Comparison of ENCODE assay signal across 24 mouse cellular contexts in genomic region chr16:16250470-16250869, GRCm38 (mm10). TPM values are rescaled to one million over a fixed set of nuclear protein-coding genes. Genes with fewer than 3 reads are reported as not detected.
A peak's percentile ranks its signal among the peaks of the same experiment; 100 is the strongest.
DNase-seq lines count a peak whose midpoint lies in the region; ATAC-seq lines count a peak whose summit lies in the region.
"Had no signal": no experiment of that assay in that cellular context is flagged by ENCODE, and none has a peak within 500 bp of the region (broad histone marks: within the 10 kb centered on the region; RNA-seq: fewer than 3 reads in every experiment).

No protein-coding gene starts in this region.

- peak; percentile 0 for DNase-seq in embryo, embryonic 10 days (ENCODE audit: low spot score)
- no peak for DNase-seq in embryo, embryonic 9.5 days (ENCODE audit: extremely low spot score)
- DNase-seq in heart, adult 8-10 months (ENCODE audit: low spot score), result no peak
- peak; percentile 9 for DNase-seq in c-Kit-positive CD71-positive TER-119-positive erythroid progenitor cells, embryonic 14.5 days (ENCODE audit: low spot score)
- no peak for DNase-seq in left cerebral cortex, adult 11 months (ENCODE audit: low spot score)
- no peak for DNase-seq in adrenal gland, adult 8-10 months
- DNase-seq: cerebellum, adult 8-10 months; gastrocnemius, postnatal 36 days; kidney, adult 8-10 months; kidney, postnatal 14 days; layer of hippocampus, postnatal 36 days; midbrain, embryonic 14.5 days had no signal

- H3K4me1 ChIP-seq in heart, embryonic 15.5 days (replicated peaks), result peaks cover 19% of the 10 kb centered on the region
- H3K4me1 ChIP-seq: embryonic facial prominence, embryonic 13.5 days; hindbrain, embryonic 13.5 days; limb, embryonic 15.5 days had no signal

- peaks cover 15% of the 10 kb centered on the region for H3K36me3 ChIP-seq in heart, embryonic 15.5 days
- H3K36me3 ChIP-seq: embryonic facial prominence, embryonic 13.5 days; hindbrain, embryonic 13.5 days; limb, embryonic 15.5 days had no signal

- H3K9me3 ChIP-seq in heart, embryonic 15.5 days (replicated peaks), result no peaks in the 10 kb centered on the region
- H3K9me3 ChIP-seq: embryonic facial prominence, embryonic 13.5 days; hindbrain, embryonic 13.5 days; limb, embryonic 15.5 days had no signal

- peak overlapping the region; percentile 0; the same call in 1 of the 2 replicates for H3K27ac ChIP-seq in heart, embryonic 15.5 days
- H3K27ac ChIP-seq: embryonic facial prominence, embryonic 13.5 days; hindbrain, embryonic 13.5 days; layer of hippocampus, adult 2 months; limb, embryonic 15.5 days had no signal

- H3K9ac ChIP-seq in heart, embryonic 15.5 days, result no peak overlapping the region
- H3K9ac ChIP-seq: embryonic facial prominence, embryonic 13.5 days; hindbrain, embryonic 13.5 days; limb, embryonic 15.5 days had no signal

- ATAC-seq in heart, embryonic 15.5 days (replicated peaks; ENCODE audit: insufficient number of reproducible peaks, insufficient read depth, low FRiP score, low read depth), result no peak
- ATAC-seq in megakaryocyte progenitor cell, adult 5-6 weeks (replicated peaks; ENCODE audit: poor library complexity), result peak; percentile 72
- ATAC-seq: CD4-positive, CD25-positive, alpha-beta regulatory T cell, adult 4 months; forebrain, embryonic 16.5 days; inflammation-experienced regulatory T-cells, adult 6 months; lung, postnatal 0 days had no signal

- no peaks in the 10 kb centered on the region for H3K27me3 ChIP-seq in heart, embryonic 15.5 days
- H3K27me3 ChIP-seq: embryonic facial prominence, embryonic 13.5 days; hindbrain, embryonic 13.5 days; limb, embryonic 15.5 days had no signal

- WGBS in heart, embryonic 15.5 days, result 39% methylated on average over 2 of the region's 2 CpGs

- H3K4me3 ChIP-seq in heart, embryonic 15.5 days, result no peak overlapping the region
- H3K4me3 ChIP-seq: embryonic facial prominence, embryonic 13.5 days; hindbrain, embryonic 13.5 days; layer of hippocampus, adult 2 months; limb, embryonic 15.5 days; myocyte had no signal

- no peak overlapping the region for H3K4me2 ChIP-seq in heart, embryonic 15.5 days
- H3K4me2 ChIP-seq: embryonic facial prominence, embryonic 13.5 days; hindbrain, embryonic 13.5 days; limb, embryonic 15.5 days had no signal

RNA-seq across cellular contexts. Expression of gene Pkp2, which starts 37.4 kb away (rescaled TPM):
- polyA plus RNA-seq in heart, embryonic 15.5 days (2015; fragmentation: Nextera tagmentation; extraction: Ambion mirVana), result 107 and 114 TPM in 2 replicates
- 100 to 1,000 TPM; 140 to 155 (median 148) TPM for total RNA-seq in heart, adult 8-10 months (2022)
- 0.07 and 0.12 TPM in 2 replicates for total RNA-seq in megakaryocyte progenitor cell, adult 5-6 weeks (2015)
- total RNA-seq in megakaryocyte progenitor cell, adult 5-6 weeks (2017), result 0.12 TPM in 1 of 2 replicates, not detected in the other
- total RNA-seq in adrenal gland, adult 8-10 months (2022), result 10 to 100 TPM in 1 of 4 experiments, 1 to 10 TPM in 3; 3.5 to 11.2 (median 4.7) TPM
- total RNA-seq: megakaryocyte, adult 5-6 weeks had no signal
- polyA plus RNA-seq: inflammation-experienced regulatory T-cells, adult 6 months had no signal

RNA-seq across cellular contexts. Expression of gene Yars2, which starts 52.3 kb away (rescaled TPM):
- polyA plus RNA-seq in heart, embryonic 15.5 days (2015; fragmentation: Nextera tagmentation; extraction: Ambion mirVana), result 38.4 and 41.1 TPM in 2 replicates
- total RNA-seq in heart, adult 8-10 months (2022), result 10 to 100 TPM; 40.2 to 43.6 (median 42.0) TPM
- total RNA-seq in megakaryocyte progenitor cell, adult 5-6 weeks (2015), result 68.3 and 73.9 TPM in 2 replicates
- total RNA-seq in megakaryocyte progenitor cell, adult 5-6 weeks (2017), result 28.6 and 44.7 TPM in 2 replicates
- total RNA-seq in adrenal gland, adult 8-10 months (2022), result 10 to 100 TPM; 30.4 to 38.0 (median 34.3) TPM

Comparison
In these comparisons a context has a peak if more than half of its experiments do, and no peak if none do; other contexts are left out.
1. DNase-seq: peak in embryo, embryonic 10 days (single experiment) and c-Kit-positive CD71-positive TER-119-positive erythroid progenitor cells, embryonic 14.5 days (single experiment); none in embryo, embryonic 9.5 days (single experiment), heart, adult 8-10 months (single experiment), left cerebral cortex, adult 11 months (single experiment) and adrenal gland, adult 8-10 months (single experiment).
2. RNA of gene Pkp2, which starts 37.4 kb away (total RNA-seq): 140 to 155 TPM in heart, adult 8-10 months; 3.5 to 11.2 TPM in adrenal gland, adult 8-10 months and 0.07 to 0.12 TPM in megakaryocyte progenitor cell, adult 5-6 weeks; every median in the first group is over 10 times any median in the second.